Mouse (Mus musculus): ENCODE measurements around the gene Mettl8. TPM values are rescaled to one million over a fixed set of nuclear protein-coding genes. Genes with fewer than 3 reads are reported as not detected.

Gene Mettl8
- polyA plus RNA-seq, 1 experiment from 2014 or later = 9.2 TPM

DNA sequence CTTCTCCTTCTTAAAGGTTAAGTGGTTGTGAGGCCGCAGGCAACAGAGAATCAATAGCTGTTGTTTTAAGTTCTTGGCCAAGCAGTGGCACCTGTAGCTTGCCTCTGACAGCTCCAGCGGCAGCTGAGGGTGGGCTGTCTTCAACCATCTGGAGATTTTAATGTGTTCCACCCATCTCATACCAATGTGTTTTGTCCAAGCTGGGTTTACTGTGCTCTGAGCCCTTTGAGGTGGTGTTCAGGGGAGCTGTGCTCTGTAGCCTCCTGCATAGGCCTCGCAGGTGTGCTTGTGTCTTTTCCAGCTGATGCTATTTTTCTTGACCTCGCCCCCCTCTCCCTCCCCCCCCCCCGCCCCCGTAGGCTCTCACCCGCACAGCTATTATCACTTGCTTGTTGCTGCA lies 96.8 kb downstream of the Mettl8 start:
- H3K36me3 ChIP-seq = no peaks in the 10 kb centered on the region
- no peak for ATAC-seq (replicated peaks; ENCODE audit: insufficient number of reproducible peaks, insufficient read depth, low FRiP score, low read depth)
- H3K4me3 ChIP-seq = no peak overlapping the region
- no peak overlapping the region for H3K9ac ChIP-seq
- H3K27ac ChIP-seq = no peak overlapping the region
- H3K4me2 ChIP-seq = no peak overlapping the region
- H3K27me3 ChIP-seq = no peaks in the 10 kb centered on the region
- no peaks in the 10 kb centered on the region for H3K9me3 ChIP-seq (replicated peaks)
- H3K4me1 ChIP-seq (replicated peaks) = no peaks in the 10 kb centered on the region
- WGBS = 72% methylated on average over 7 of the region's 7 CpGs

DNA sequence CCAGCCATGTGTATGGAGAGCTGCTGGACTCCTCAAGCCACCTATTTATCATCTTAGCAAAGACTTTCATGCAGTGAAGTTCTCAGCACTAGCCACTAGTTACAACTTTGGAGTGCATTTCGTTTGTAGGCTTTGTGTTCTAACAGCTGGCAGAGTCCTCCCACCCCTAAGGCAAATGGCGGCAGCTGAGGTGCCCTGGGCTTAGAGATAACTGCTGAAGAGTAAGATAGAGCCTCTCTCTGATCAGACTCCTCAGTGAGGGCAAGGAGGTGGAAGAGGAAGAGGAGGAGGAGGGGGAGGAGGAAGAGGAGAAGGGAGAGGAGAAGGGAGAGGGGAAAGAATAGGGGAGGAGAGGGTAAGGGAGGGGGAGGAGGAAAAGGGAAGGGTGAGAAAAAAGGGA lies 101.8 kb downstream of the Mettl8 start:
- H3K27ac ChIP-seq = no peak overlapping the region
- H3K27me3 ChIP-seq = no peaks in the 10 kb centered on the region
- H3K9ac ChIP-seq = no peak overlapping the region
- no peaks in the 10 kb centered on the region for H3K4me1 ChIP-seq (replicated peaks)
- no peak overlapping the region for H3K4me2 ChIP-seq
- no peaks in the 10 kb centered on the region for H3K9me3 ChIP-seq (replicated peaks)
- no peak overlapping the region for H3K4me3 ChIP-seq
- no peaks in the 10 kb centered on the region for H3K36me3 ChIP-seq
- 27% methylated on average over 2 of the region's 2 CpGs for WGBS
- no peak for ATAC-seq (replicated peaks; ENCODE audit: insufficient number of reproducible peaks, insufficient read depth, low FRiP score, low read depth)

DNA sequence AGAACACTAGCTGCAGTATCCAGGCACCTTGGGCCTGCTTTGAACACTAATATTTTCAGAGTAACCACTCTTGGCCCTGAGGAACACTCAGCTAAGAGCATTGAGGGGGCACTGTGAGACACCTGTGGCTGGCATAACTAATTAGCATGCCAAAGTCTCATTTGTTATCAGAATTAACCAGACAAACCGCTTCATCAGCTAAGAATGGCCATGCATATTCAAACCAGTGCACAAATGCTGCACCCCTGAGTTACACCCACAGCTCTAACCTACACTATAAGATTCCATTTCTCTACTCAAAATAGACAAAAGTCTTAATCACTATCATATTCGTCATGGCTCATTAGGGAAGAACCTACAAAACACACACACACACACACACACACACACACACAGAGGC lies 103.4 kb downstream of the Mettl8 start:
- 84% methylated on average over 2 of the region's 2 CpGs for WGBS
- Histone ChIP-seq H3K9ac (no peak overlapping the region), H3K9me3 (replicated peaks) (no peaks in the 10 kb centered on the region), H3K4me3 (no peak overlapping the region), H3K4me2 (no peak overlapping the region), H3K27me3 (no peaks in the 10 kb centered on the region), H3K27ac (no peak overlapping the region), H3K4me1 (replicated peaks) (no peaks in the 10 kb centered on the region), H3K36me3 (no peaks in the 10 kb centered on the region)
- no peak for ATAC-seq (replicated peaks; ENCODE audit: insufficient number of reproducible peaks, insufficient read depth, low FRiP score, low read depth)

DNA sequence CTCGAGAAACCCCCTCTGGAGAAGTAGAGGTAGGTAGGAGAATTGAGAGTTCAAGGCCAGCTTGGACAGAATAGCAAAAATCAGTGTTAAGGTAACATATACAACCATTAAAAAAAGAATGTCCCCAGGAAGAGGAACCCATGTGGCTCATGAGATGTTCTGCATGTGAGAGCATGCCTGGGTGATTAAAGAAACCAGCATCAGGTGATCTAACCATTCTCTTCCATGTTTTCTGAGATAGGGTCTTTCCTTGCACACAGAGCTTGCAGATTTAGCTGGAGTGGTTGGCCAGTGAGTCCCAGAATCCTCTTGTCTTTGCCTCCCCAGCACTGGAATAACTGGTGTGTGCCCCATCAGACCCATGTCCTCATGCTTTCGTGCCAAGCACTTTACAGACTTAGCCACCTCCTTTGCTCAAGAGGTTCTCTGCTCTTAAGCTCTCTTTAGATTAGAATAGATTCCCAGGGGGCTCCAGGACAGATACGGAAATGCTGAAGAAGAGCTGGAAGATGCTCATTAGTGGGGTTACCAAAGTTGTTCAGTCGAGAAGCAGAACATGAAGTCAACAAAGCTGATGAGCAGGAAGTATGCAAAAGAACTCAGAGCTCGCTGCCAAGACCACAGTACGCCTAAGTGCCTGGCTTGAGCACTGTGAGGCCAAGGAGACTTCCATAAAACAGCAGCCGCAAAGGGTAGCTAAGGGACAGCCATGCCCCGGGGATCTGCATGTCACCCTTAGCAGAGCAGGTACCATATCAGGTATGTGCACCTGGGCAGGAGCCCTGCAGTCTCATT lies 110.7 kb downstream of the Mettl8 start:
- H3K9me3 ChIP-seq (replicated peaks) = no peaks in the 10 kb centered on the region
- no peak for ATAC-seq (replicated peaks; ENCODE audit: insufficient number of reproducible peaks, insufficient read depth, low FRiP score, low read depth)
- H3K27me3 ChIP-seq = no peaks in the 10 kb centered on the region
- H3K36me3 ChIP-seq = no peaks in the 10 kb centered on the region
- H3K4me2 ChIP-seq = no peak overlapping the region
- H3K9ac ChIP-seq = no peak overlapping the region
- 67% methylated on average over 8 of the region's 8 CpGs for WGBS
- H3K4me1 ChIP-seq (replicated peaks) = no peaks in the 10 kb centered on the region
- no peak overlapping the region for H3K4me3 ChIP-seq
- H3K27ac ChIP-seq = no peak overlapping the region

DNA sequence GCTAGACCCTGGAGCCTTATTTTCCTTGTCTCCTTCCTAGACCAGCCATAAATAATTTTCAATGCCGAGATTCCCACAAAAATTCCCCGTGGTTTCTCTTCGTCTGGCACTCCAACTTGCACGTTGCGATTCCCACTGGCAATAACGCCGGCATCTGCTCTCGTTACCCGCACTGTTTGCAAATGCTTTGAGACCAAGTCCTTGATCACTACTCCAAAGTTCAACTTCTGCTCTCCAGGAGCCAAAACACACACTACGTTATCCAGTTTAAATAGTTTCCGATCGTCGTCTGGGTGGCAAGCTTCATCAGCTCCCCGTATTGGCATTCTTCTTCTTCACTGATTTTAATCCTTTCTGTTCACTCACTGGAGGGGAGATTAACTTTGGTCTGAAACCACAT lies 114.6 kb downstream of the Mettl8 start:
- H3K27me3 ChIP-seq = no peaks in the 10 kb centered on the region
- no peaks in the 10 kb centered on the region for H3K9me3 ChIP-seq (replicated peaks)
- no peaks in the 10 kb centered on the region for H3K36me3 ChIP-seq
- H3K27ac ChIP-seq = no peak overlapping the region
- ATAC-seq (replicated peaks; ENCODE audit: insufficient number of reproducible peaks, insufficient read depth, low FRiP score, low read depth) = no peak
- no peak overlapping the region for H3K9ac ChIP-seq
- H3K4me3 ChIP-seq = no peak overlapping the region
- WGBS = 87% methylated on average over 14 of the region's 14 CpGs
- H3K4me1 ChIP-seq (replicated peaks) = no peaks in the 10 kb centered on the region
- no peak overlapping the region for H3K4me2 ChIP-seq

DNA sequence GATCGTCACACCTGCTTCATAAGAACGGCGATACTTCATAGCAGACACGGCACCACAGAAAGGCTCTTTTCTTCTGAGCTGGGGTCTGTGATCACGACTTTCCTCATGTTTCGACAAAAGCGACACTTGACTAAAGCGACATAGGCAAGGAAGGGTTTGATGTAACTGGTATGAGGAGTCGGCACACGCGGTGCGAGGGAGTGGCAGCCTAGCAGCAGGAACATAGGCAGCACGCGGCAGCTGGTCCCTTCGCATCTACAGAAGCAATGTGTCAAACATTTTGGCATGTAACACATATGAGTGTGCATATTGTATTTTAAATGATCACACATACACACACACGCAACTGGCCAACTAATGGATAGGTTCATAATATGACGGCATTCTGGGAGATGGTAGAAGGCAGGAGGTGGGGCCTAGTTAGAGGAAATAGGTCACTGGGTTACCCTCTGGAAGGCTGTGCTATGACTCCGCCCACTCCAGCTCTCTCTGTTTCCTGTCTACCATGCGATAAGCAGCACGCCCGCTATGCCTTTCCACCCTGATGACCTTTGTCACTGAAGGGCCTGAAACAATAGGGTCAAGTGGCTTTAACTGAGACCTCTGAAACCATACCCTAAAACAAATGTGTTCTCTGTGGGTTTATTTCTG lies 116.4 kb downstream of the Mettl8 start:
- H3K27me3 ChIP-seq = no peaks in the 10 kb centered on the region
- 83% methylated on average over 21 of the region's 21 CpGs for WGBS
- ATAC-seq (replicated peaks; ENCODE audit: insufficient number of reproducible peaks, insufficient read depth, low FRiP score, low read depth) = no peak
- no peak overlapping the region for H3K4me2 ChIP-seq
- no peak overlapping the region for H3K4me3 ChIP-seq
- 0 out of 2 replicates have a peak, but pooled peaks cover 6% of the 10 kb centered on the region for H3K4me1 ChIP-seq (replicated peaks)
- H3K9me3 ChIP-seq (replicated peaks) = no peaks in the 10 kb centered on the region
- H3K9ac ChIP-seq = no peak overlapping the region
- H3K27ac ChIP-seq = no peak overlapping the region
- H3K36me3 ChIP-seq = no peaks in the 10 kb centered on the region

DNA sequence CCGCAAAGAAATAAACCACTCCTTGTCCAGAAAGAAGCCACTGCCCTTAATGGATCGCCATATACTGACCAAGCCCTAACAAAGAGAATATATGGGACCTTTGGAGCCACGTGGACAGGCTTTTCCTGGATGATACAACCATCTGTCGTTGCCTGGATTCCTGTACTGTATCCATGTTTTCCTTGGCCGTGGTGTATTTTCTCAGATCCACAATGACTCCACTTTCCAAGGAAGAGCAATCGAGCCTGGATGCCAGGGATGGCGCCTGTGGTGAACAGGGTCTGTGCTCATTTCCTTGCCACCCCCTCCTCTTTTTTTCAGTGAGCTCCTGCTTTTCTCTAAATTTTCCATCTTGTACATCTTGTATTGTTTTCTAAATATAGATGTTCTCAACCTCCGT lies 120.6 kb downstream of the Mettl8 start:
- Histone ChIP-seq H3K4me3 (no peak overlapping the region), H3K9me3 (replicated peaks) (no peaks in the 10 kb centered on the region), H3K36me3 (no peaks in the 10 kb centered on the region), H3K9ac (no peak overlapping the region), H3K4me2 (0 out of 2 replicates have a peak overlapping the region, but pooled peaks have one; percentile 3), H3K27ac (no peak overlapping the region), H3K27me3 (no peaks in the 10 kb centered on the region), H3K4me1 (replicated peaks) (0 out of 2 replicates have a peak, but pooled peaks cover 6% of the 10 kb centered on the region)
- WGBS = 57% methylated on average over 8 of the region's 8 CpGs
- no peak; the same call in 1 of the 2 replicates for ATAC-seq (replicated peaks; ENCODE audit: insufficient number of reproducible peaks, insufficient read depth, low FRiP score, low read depth)

DNA sequence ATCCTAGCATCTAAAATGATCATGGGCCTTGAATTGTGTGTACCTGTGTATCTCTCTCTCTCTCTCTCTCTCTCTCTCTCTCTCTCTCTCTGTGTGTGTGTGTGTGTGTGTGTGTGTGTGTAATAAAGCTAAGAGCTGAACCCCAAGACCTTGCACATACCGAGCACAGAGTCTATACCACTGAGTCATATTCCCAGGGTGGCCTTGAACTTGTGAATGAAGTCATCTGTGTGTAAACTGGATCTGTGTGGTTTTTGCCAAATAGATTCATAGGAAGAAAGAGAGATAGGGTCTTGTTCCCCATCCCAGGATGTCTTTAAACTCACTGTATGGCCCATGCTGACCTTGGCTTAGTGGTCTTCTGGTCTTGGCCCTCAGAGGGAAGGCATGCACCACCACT lies 121.9 kb downstream of the Mettl8 start:
- WGBS = 73% methylated on average over 1 of the region's 1 CpGs
- no peak overlapping the region for H3K27ac ChIP-seq
- H3K4me2 ChIP-seq = no peak overlapping the region
- no peaks in the 10 kb centered on the region for H3K9me3 ChIP-seq (replicated peaks)
- no peak overlapping the region for H3K9ac ChIP-seq
- H3K4me1 ChIP-seq (replicated peaks) = 0 out of 2 replicates have a peak, but pooled peaks cover 6% of the 10 kb centered on the region
- no peaks in the 10 kb centered on the region for H3K27me3 ChIP-seq
- no peak for ATAC-seq (replicated peaks; ENCODE audit: insufficient number of reproducible peaks, insufficient read depth, low FRiP score, low read depth)
- H3K4me3 ChIP-seq = no peak overlapping the region
- no peaks in the 10 kb centered on the region for H3K36me3 ChIP-seq

DNA sequence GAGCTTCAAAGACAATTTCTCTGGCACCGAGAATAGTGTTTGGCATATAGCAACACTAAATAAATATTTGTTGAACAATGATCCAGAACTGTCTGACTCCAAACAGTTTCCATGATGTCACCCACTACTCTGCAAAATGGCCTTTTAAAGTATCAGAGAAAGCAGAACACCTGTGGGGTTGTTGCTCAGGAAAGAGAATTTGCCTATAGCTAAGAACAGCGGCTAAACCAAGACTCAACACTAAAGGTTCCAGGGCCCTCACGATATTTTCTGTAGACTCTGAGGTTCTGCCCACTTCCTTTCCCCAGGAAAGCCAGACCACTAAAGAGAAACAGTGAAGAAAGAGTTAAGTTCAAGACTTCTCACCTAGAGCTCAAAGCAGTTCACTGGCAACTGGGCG lies 122.4 kb downstream of the Mettl8 start:
- Histone ChIP-seq H3K9ac (no peak overlapping the region), H3K27ac (no peak overlapping the region), H3K27me3 (no peaks in the 10 kb centered on the region), H3K9me3 (replicated peaks) (no peaks in the 10 kb centered on the region), H3K4me1 (replicated peaks) (0 out of 2 replicates have a peak, but pooled peaks cover 6% of the 10 kb centered on the region), H3K4me3 (no peak overlapping the region), H3K4me2 (no peak overlapping the region), H3K36me3 (no peaks in the 10 kb centered on the region)
- WGBS = 67% methylated on average over 4 of the region's 4 CpGs
- ATAC-seq (replicated peaks; ENCODE audit: insufficient number of reproducible peaks, insufficient read depth, low FRiP score, low read depth) = no peak

DNA sequence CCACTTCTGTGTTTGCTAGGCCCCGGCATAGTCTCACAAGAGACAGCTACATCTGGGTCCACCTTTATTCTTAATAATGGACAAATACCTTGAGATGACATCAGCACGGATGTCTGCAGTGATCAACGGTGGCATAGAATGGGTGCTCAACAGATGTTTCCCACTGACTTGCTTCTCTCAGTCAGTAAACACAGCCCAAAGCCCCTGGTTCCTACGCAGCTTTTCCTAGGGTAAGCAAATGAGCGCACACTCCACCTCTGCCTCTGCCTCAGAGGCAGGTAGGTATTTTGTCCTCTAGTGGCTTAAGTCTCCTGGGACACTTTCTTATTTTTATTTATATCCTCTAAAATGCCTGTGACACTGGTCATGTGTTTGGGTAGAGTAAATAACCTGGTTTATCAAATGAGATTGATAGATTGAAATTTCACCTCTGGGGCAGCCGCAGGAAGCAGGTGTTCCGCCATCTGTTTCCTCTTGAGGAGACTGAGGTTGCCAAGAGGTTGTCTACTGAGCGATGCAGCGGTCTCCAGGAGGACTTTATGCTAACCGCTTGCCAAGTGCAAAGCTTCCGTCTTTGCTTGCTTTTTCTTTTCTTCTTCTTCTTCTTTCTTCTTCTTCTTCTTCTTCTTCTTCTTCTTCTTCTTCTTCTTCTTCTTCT lies 124.6 kb downstream of the Mettl8 start:
- Histone ChIP-seq H3K36me3 (no peaks in the 10 kb centered on the region), H3K27ac (no peak overlapping the region), H3K27me3 (no peaks in the 10 kb centered on the region), H3K9me3 (replicated peaks) (no peaks in the 10 kb centered on the region), H3K4me1 (replicated peaks) (0 out of 2 replicates have a peak, but pooled peaks cover 6% of the 10 kb centered on the region), H3K9ac (no peak overlapping the region), H3K4me2 (no peak overlapping the region), H3K4me3 (no peak overlapping the region)
- WGBS = 79% methylated on average over 11 of the region's 11 CpGs
- no peak for ATAC-seq (replicated peaks; ENCODE audit: insufficient number of reproducible peaks, insufficient read depth, low FRiP score, low read depth)

DNA sequence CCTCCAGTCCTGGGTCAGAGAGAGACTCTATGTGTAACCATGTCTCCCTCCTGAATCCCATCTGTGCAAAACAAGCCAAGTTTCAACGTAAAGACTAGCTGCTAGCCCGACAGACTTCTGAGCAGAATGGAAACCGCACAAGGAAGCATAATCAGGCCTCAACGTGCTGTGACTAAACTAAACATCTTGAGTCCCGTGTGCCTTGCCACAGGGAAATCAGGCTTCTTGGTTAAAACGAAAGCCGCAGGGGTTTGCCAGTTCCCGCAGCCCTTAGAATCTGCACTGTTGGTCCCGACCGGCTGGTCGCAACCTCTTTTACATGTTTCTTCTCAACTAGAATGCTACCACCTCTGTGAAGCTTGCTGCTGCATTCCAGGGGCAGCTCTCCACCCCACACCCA lies 125.7 kb downstream of the Mettl8 start:
- 81% methylated on average over 11 of the region's 11 CpGs for WGBS
- no peak for ATAC-seq (replicated peaks; ENCODE audit: insufficient number of reproducible peaks, insufficient read depth, low FRiP score, low read depth)
- no peak overlapping the region for H3K27ac ChIP-seq

More for the DNA sequence above, 125.7 kb downstream of the Mettl8 start:
- Histone ChIP-seq H3K9me3 (replicated peaks) (no peaks in the 10 kb centered on the region), H3K4me3 (no peak overlapping the region), H3K9ac (no peak overlapping the region), H3K4me1 (replicated peaks) (no peaks in the 10 kb centered on the region), H3K4me2 (no peak overlapping the region), H3K36me3 (no peaks in the 10 kb centered on the region), H3K27me3 (no peaks in the 10 kb centered on the region)
